Mouse (Mus musculus) hindbrain, embryonic 15.5 days (tissue): ENCODE data around the gene Hist1h1b. TPM values are rescaled to one million over a fixed set of nuclear protein-coding genes. Genes with fewer than 3 reads are reported as not detected.
"Not testable (repeated sequence)": the region's sequence is repeated elsewhere in the genome, so short reads cannot be mapped to it uniquely, and the experiment has no call there.

ENCODE experiments used
- ATAC-seq: fragments of 200-750 bp; cut with Nextera tagmentation; 2 replicates; pipeline ENCODE4 v1.8.0; 2017; ENCODE audit warnings: low read depth, moderate number of reproducible peaks, moderate TSS enrichment; ENCODE audit not compliant: low FRiP score
- H3K27ac ChIP-seq: fragments of 300-500 bp; sonication (generic); replicated peaks from 2 replicates; pipeline ENCODE4 v1.5.1; 2015; ENCODE audit warnings: mild to moderate bottlenecking, inconsistent platforms
- H3K27me3 ChIP-seq: fragments of 300-500 bp; sonication (generic); 2 replicates; pipeline ENCODE4 v1.6.1; 2015; ENCODE audit warnings: control low read depth, inconsistent platforms
- H3K36me3 ChIP-seq: fragments of 300-500 bp; sonication (generic); 2 replicates; pipeline ENCODE4 v1.6.1; 2015; ENCODE audit warnings: control low read depth, inconsistent platforms
- H3K4me1 ChIP-seq: fragments of 300-500 bp; sonication (generic); replicated peaks from 2 replicates; pipeline ENCODE4 v1.6.1; 2015; ENCODE audit warnings: control low read depth, inconsistent platforms
- H3K4me2 ChIP-seq: fragments of 300-500 bp; sonication (generic); 2 replicates; pipeline ENCODE4 v1.6.1; 2015; ENCODE audit warnings: moderate library complexity, mild to moderate bottlenecking, inconsistent platforms
- H3K4me3 ChIP-seq: fragments of 300-500 bp; sonication (generic); 2 replicates; pipeline ENCODE4 v1.5.1; 2015; ENCODE audit warnings: mild to moderate bottlenecking, inconsistent platforms
- H3K9ac ChIP-seq: fragments of 300-500 bp; sonication (generic); 2 replicates; pipeline ENCODE4 v1.6.1; 2015; ENCODE audit warnings: inconsistent platforms
- H3K9me3 ChIP-seq: fragments of 300-500 bp; sonication (generic); 2 replicates; pipeline ENCODE4 v1.6.1; 2016; ENCODE audit warnings: control low read depth, inconsistent platforms
- WGBS: fragments of 180-500 bp; shearing (Covaris S2); methylation state at CpG from one replicate; pipeline ENCODE4 v1.1.7; 2015; 5-methylcytosine and 5-hydroxymethylcytosine counted together
- polyA plus RNA-seq: library from polyadenylated mRNA; unstranded; fragments of >200 nt; fragmentation: Nextera tagmentation; extraction: Ambion mirVana; gene quantifications from 2 replicates; pipeline ENCODE4 v1.2.1, GENCODE M21; 2015

The Hist1h1b gene
- polyA plus RNA-seq, 1 experiment from 2014 or later: 3.5 TPM

DNA sequence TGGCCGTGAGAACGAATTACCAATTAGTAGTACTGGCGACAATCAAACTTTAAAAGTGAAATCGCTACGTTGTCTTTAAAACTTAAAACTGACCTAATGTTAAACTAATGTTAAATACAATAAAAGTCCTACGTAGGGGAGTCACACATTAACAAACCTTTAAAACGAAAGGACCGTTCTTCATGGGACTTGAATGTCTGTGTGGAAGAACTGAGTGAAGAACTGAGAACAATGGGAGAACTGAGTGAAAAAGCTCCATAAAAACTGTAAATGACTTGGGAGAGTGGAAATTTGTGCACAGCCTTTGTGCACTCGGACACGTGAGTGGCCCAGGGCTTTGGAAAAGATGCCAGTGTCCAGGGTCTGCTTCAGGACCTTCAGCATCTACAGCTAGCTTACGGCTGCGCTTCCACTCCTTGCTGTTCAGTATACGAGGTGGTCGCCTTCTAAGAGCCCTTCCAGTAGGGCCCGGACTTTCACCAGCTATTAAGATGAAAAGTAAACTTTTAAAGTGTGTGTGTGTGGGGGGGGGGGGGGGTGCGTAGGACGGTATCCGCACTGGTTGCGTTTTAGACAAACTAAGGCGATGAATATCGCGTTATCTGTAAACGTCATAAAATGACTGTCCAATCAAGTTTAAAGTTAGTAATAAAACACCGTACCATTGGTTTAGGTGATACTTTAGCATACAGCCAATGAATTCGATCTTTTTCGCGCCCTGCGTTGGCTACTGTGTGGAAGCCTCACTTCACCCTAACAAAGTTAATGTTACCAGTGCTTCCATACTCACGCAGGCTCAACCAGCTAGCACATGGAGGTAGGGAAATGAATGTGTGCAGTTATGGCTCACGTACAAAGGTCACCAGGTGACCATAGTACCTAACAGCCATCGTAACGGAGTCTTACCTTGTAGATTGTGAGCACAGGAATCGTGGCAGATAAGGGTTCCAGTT lies 1.3 kb downstream of the Hist1h1b start:
- peak; percentile 96 for ATAC-seq

DNA sequence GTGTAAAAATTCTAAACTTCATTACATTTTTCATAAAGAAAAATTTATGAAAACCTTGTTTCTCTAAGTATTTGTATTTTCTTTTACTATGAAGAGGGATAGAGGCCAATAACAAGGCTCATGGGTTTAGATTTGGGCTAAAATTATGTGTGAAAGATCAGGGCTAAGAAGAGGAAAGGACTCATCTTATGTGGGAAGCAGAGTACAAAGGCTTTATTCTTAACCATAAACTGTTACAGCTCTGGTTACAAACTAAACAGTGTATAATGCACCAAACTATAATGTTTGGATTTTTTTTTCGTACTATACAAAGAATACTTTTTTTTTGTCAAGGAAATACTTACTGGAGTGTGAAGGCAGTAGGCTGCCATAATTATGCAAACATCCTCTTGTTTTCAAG lies 24.7 kb downstream of the Hist1h1b start:
- H3K27me3 ChIP-seq: no peaks in the 10 kb centered on the region
- no peaks in the 10 kb centered on the region for H3K9me3 ChIP-seq
- 71% methylated on average over 1 of the region's 1 CpGs for WGBS
- H3K27ac ChIP-seq: no peak overlapping the region
- H3K9ac ChIP-seq: no peak overlapping the region
- H3K4me3 ChIP-seq: no peak overlapping the region
- H3K36me3 ChIP-seq: no peaks in the 10 kb centered on the region
- H3K4me1 ChIP-seq: peaks cover 19% of the 10 kb centered on the region
- H3K4me2 ChIP-seq: no peak overlapping the region
- ATAC-seq: no peak

More for the DNA sequence above, 1.3 kb downstream of the Hist1h1b start:
- Histone ChIP-seq H3K36me3 (no peaks in the 10 kb centered on the region), H3K4me1 (peaks cover 36% of the 10 kb centered on the region), H3K9ac (peak overlapping the region; percentile 55), H3K27ac (peak overlapping the region; percentile 69), H3K4me2 (peak overlapping the region; percentile 86), H3K9me3 (no peaks in the 10 kb centered on the region), H3K27me3 (peaks cover 6% of the 10 kb centered on the region; the same call in 1 of the 2 replicates), H3K4me3 (peak overlapping the region; percentile 47)
- WGBS: 5% methylated on average over 33 of the region's 33 CpGs

DNA sequence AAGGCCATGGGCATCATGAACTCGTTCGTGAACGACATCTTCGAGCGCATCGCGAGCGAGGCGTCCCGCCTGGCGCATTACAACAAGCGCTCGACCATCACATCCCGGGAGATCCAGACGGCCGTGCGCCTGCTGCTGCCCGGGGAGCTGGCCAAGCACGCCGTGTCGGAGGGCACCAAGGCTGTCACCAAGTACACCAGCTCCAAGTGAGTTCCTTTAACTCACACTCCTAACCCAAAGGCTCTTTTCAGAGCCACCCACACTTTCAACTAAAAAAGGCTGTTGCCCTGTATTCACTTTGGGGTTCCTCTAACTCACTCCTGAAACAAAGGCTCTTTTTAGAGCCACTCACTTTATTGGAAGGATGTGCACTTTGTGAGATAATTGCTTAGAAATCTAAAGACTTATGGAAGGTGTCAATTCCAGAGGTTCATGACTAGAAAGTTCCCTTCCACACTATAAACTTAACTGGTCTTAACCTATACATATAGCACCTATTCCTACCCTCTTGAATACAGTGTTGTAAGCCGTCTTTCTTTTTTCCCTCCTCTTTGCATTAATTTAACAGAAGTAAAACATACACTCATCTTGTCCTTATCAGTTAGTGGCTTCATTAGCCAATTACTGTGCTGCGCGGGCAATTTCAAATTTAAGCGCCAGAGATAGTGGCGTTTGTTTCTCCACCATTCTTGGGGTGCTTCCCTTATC lies 26.0 kb downstream of the Hist1h1b start:
- H3K4me3 ChIP-seq: peak overlapping the region; percentile 47
- not testable (repeated sequence) for H3K27me3 ChIP-seq, H3K9me3 ChIP-seq, ATAC-seq, H3K36me3 ChIP-seq
- peak overlapping the region; percentile 88 for H3K4me2 ChIP-seq
- WGBS: under 1% methylated on average over 24 of the region's 26 CpGs
- H3K9ac ChIP-seq: peak overlapping the region; percentile 37
- H3K27ac ChIP-seq: peak overlapping the region; percentile 94
- peaks cover 21% of the 10 kb centered on the region for H3K4me1 ChIP-seq

- H3K9me3 ChIP-seq, H3K27me3 ChIP-seq, H3K36me3 ChIP-seq: not testable (repeated sequence)
- ATAC-seq: peak; percentile 97
- H3K27ac ChIP-seq: peak within 1 kb of the TSS; percentile 94
- H3K4me3 ChIP-seq: peak within 1 kb of the TSS; percentile 47
- peak within 1 kb of the TSS; percentile 60 for H3K9ac ChIP-seq
- H3K4me1 ChIP-seq: peaks cover 28% of the 10 kb centered on the region
- WGBS: under 1% methylated on average over 39 of the region's 50 CpGs
- peak within 1 kb of the TSS; percentile 88 for H3K4me2 ChIP-seq
These were observed 26.7 kb downstream of the Hist1h1b start, which contains the start of the genes Hist1h2ak and Hist1h2bn for GRCm38 (mm10) chr13:21753524-21754285. Hist1h2ak (minus strand) TSS chr13:21753827. Hist1h2bn (plus strand) TSS chr13:21754123.

GRCm38 (mm10) chr13:21753051-21753523 lies 27.3 kb downstream of the Hist1h1b start:
- peak overlapping the region; percentile 88 for H3K4me2 ChIP-seq
- peak overlapping the region; percentile 47 for H3K4me3 ChIP-seq
- no peak for ATAC-seq
- H3K9me3 ChIP-seq: no peaks in the 10 kb centered on the region
- no peaks in the 10 kb centered on the region for H3K36me3 ChIP-seq
- H3K9ac ChIP-seq: peak overlapping the region; percentile 60
- H3K4me1 ChIP-seq: peaks cover 31% of the 10 kb centered on the region
- 2% methylated on average over 10 of the region's 10 CpGs for WGBS
- peak overlapping the region; percentile 94 for H3K27ac ChIP-seq
- H3K27me3 ChIP-seq: no peaks in the 10 kb centered on the region

- ATAC-seq: no peak
- 52% methylated on average over 3 of the region's 3 CpGs for WGBS
- peaks cover 31% of the 10 kb centered on the region for H3K4me1 ChIP-seq
These were observed 28.1 kb downstream of the Hist1h1b start for GRCm38 (mm10) chr13:21752356-21752755.

DNA sequence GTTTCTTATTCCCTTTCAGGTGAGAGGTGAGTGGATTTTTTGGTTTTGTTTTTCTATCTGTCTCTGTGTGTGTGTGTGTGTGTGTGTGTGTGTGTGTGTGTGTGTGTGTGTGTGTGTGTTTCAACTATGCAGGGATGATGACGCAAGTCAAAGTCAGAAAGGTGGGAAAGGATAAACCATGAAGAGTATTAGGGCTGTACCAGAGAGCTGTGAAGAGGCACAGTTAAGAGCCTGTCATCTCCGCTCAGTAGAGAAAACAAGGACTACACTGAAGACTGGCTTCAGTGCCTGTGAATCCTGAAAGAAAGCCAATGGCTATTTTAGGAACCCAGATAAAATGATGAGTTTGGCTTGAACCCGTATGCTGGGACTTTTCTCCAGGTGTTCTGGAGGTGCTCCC lies 28.6 kb downstream of the Hist1h1b start:
- ATAC-seq: no peak
- WGBS: 79% methylated on average over 3 of the region's 3 CpGs
- Histone ChIP-seq H3K9ac (no peak overlapping the region), H3K9me3 (no peaks in the 10 kb centered on the region), H3K27ac (no peak overlapping the region), H3K4me3 (no peak overlapping the region), H3K27me3 (no peaks in the 10 kb centered on the region), H3K4me2 (no peak overlapping the region), H3K36me3 (no peaks in the 10 kb centered on the region), H3K4me1 (peaks cover 31% of the 10 kb centered on the region)

More at GRCm38 (mm10) chr13:21752356-21752755, 28.1 kb downstream of the Hist1h1b start:
- no peak overlapping the region for H3K4me3 ChIP-seq
- H3K27ac ChIP-seq: 0 out of 2 replicates have a peak overlapping the region, but pooled peaks have one; percentile 2
- H3K9ac ChIP-seq: no peak overlapping the region
- no peaks in the 10 kb centered on the region for H3K9me3 ChIP-seq
- no peaks in the 10 kb centered on the region for H3K27me3 ChIP-seq
- 0 out of 2 replicates have a peak overlapping the region, but pooled peaks have one; percentile 88 for H3K4me2 ChIP-seq
- H3K36me3 ChIP-seq: no peaks in the 10 kb centered on the region

GRCm38 (mm10) chr13:21751417-21751816 lies 29.0 kb downstream of the Hist1h1b start:
- H3K36me3 ChIP-seq: no peaks in the 10 kb centered on the region
- H3K27ac ChIP-seq: no peak overlapping the region
- H3K4me1 ChIP-seq: peaks cover 31% of the 10 kb centered on the region
- no peak overlapping the region for H3K4me2 ChIP-seq
- no peaks in the 10 kb centered on the region for H3K27me3 ChIP-seq
- H3K4me3 ChIP-seq: no peak overlapping the region
- ATAC-seq: no peak
- no peak overlapping the region for H3K9ac ChIP-seq
- no peaks in the 10 kb centered on the region for H3K9me3 ChIP-seq

DNA sequence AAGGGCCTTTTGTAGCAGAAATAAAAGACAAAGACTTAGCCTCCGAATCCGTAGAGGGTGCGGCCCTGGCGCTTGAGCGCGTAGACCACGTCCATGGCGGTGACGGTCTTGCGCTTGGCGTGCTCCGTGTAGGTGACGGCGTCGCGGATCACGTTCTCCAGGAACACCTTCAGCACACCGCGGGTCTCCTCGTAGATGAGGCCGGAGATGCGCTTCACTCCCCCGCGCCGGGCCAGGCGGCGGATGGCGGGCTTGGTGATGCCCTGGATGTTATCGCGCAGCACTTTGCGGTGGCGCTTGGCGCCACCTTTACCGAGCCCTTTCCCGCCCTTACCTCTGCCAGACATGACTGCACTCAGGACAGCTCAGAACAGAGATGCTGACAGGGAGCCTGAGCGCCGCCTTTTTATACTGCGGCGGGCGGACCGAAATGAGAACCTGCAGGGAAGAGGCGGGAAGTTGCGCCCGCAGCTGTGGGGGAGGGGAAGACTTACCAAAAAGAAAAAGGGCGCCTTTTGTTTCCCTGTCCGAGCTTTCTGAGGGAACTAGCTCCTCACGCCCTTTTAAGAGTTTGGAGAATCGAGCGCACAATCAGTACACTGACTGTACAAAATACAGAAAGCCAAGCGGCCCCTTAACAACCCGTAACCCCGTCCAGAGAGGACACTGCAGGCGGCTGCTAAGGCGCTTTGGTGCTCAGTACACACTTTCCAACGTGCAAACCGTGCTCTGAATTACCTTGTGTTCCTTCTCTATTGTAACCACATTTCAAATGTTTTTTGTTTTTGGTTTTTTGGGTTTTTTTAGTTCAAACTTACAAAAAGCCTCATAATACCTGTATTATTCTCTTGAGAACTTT lies 30.0 kb downstream of the Hist1h1b start, which contains the start of gene Hist1h4k:
Gene Hist1h4k, minus strand, starts transcription at position 347 of the 859 bp plus-strand sequence.
- ATAC-seq: peak; percentile 91
- WGBS: under 1% methylated on average over 47 of the region's 56 CpGs
- Histone ChIP-seq H3K4me2 (peak within 1 kb of the TSS; percentile 73), H3K9ac (peak within 1 kb of the TSS; percentile 53), H3K4me3 (peak within 1 kb of the TSS; percentile 48), H3K27ac (peak within 1 kb of the TSS; percentile 89), H3K4me1 (peaks cover 31% of the 10 kb centered on the region)
- not testable (repeated sequence) for H3K27me3 ChIP-seq, H3K9me3 ChIP-seq, H3K36me3 ChIP-seq

DNA sequence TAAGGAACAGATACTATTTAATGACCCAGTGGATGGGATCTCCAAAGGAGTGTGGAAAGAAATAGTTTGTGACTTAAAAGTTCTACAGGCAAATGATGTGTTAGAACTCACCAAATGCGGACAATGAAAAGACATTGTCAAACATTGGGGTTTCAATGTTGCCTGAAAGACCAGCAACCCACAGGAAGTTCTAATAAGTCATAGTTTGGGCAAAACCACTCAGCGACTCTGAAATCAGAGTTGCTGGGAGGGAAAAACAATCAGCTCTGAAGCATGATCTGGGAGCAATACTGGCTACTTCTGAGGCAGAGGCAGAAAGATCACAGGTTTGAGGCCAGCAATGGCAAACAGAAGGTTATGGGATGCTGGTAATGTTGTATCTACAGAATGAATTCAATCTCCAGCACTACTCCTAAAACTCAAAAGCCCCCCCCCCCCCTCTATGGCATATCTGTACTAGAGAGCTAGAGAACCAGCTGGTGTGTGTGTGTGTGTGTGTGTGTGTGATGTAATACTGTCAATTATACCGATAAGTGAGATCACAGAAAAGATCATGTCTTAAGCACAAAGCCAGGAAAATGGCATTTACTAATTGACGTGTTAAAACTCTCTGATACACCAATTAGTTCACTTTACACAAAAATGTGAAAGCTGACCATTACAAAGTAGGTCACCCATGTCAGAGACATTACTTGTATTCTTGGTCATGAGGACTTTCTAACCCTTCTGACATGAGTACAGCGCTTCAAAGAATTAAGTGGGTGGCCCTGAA lies 30.9 kb downstream of the Hist1h1b start:
- Histone ChIP-seq H3K27ac (peak overlapping the region; percentile 89), H3K9me3 (no peaks in the 10 kb centered on the region), H3K36me3 (no peaks in the 10 kb centered on the region), H3K4me1 (peaks cover 27% of the 10 kb centered on the region), H3K27me3 (no peaks in the 10 kb centered on the region), H3K9ac (peak overlapping the region; percentile 53), H3K4me2 (peak overlapping the region; percentile 73), H3K4me3 (peak overlapping the region; percentile 48)
- ATAC-seq: no peak
- 7% methylated on average over 5 of the region's 5 CpGs for WGBS
